Mouse (Mus musculus): ENCODE measurements around the gene Ncapd3.

Gene Ncapd3

DNA sequence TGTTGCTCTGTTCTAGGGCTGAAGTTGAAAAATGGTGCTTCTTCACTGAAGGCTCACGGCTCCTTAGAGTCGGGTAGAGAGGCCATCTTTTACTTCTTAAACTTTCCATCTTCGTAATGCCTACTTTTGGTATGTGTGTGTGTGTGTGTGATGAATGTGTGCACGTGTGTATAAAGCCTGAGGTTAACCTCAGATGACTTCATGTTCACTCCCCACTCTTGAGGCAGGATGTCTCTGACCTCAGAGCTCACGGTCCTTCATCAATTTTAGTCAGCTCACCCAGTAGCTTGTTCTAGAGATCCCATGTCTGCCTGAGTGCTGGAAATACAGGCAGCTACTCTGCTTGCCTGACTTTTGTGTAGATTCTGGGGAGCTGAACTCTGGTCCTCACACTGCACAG, 13.9 kb downstream of the Ncapd3 start:
- no peak for DNase-seq (ENCODE audit: low read depth)

DNA sequence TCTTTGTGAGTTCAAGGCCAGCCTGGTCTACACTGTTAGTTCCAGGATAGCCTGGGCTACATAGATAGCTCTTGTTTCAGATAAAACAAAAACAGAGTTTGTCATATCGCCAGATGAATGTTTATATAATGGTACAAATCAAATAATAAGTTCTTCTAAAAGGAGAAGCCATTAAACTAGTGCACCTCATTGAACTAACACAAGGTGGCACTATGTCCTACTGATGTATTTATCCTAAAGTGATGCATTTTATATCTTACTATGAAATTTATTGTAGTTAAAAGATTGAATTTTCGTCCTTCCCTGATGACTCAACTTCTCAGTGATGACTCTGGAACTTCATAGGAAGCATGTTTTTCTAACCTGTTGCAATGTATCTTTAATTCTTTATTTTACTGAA, 19.5 kb downstream of the Ncapd3 start:
- no peak for DNase-seq (ENCODE audit: low read depth)

DNA sequence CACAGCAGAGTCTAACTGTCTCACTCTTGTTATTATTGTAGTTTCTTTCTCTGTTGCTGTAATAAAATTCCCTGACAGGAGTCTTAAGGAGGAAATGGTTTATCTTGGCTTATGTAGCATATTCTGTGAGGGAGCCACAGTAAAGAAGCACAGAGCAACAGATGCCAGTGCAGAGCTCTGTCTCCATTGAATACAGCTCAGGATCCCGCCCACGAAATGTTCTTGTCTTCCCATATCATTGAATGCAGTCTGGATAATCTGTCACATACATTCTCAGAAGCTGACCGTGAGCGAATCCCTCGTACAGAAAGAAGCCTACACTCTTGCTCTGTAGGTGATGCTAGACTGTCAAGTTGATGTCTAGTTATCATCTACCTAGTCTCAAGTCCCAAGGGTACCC, 28.4 kb downstream of the Ncapd3 start:
- no peak for DNase-seq (ENCODE audit: low read depth)

DNA sequence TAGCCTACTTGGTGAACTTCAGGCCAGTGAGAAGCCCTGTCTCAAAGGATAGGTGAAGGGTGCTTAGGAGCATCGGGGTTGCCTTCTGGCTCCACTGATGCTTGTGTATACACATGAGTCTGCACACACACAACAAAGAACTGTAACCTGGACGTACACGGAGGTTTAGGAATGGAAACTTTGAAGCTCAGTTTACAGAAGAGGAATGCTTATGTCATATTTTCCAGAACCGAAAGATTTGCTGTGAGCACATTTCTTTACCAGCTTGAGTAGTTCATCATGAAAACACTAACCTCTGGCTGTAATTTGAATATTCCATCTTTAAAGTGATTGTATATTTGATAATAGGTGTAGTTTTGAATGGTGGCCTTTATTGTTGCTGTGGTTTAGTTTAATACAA, 40.9 kb downstream of the Ncapd3 start:
- DNase-seq (ENCODE audit: low read depth) = no peak

DNA sequence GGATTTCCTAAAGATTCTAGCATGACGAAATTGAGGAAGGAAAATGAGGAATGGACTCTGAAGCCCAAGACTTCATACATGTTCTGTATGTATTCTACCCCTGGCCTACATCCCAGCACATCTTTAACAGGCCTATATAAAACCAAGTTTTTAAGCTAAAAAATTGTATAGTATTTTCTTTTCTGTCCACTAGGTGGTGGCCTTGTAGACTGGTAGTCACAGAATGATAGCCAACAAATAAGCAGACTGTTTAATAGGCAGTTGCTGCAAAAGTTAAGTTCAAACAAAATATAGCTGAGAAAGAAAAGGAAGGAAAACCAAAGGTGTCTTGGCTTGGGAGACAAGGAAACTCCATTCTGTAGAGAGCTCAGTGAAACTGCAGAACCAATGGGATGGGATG, 44.7 kb downstream of the Ncapd3 start:
- no peak for DNase-seq (ENCODE audit: low read depth)

GRCm38 (mm10) chr9:27075812-27076211, 45.8 kb downstream of the Ncapd3 start:
- DNase-seq (ENCODE audit: low read depth) = no peak

DNA sequence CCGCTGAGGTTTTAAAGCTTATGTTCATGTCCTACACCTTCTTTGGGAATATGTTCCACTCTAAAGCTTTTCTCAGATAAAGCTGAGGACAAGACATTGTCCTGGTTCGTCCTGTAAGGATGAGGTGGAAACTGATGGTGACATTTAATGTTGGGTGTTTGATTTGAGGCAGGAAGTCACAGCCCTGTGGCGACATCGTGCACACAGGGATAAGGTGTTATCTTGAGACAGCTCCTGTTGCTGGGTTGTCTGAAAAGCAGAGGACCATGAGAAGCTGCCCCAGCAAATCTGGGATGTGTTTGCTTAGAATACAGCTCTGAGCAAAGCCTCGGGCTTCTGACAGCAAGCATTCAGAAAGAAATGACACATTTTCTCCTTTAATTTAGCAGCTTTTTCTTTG, 56.3 kb downstream of the Ncapd3 start:
- DNase-seq (ENCODE audit: low read depth) = no peak

- DNase-seq (ENCODE audit: low read depth) = no peak
These were observed 57.4 kb downstream of the Ncapd3 start for GRCm38 (mm10) chr9:27087402-27087801.

- DNase-seq (ENCODE audit: low read depth) = no peak
These were observed 60.2 kb downstream of the Ncapd3 start for GRCm38 (mm10) chr9:27090134-27090533.

GRCm38 (mm10) chr9:27090801-27091775, 61.1 kb downstream of the Ncapd3 start:
- no peak for DNase-seq (ENCODE audit: low read depth)

- no peak for DNase-seq (ENCODE audit: low read depth)
These were observed 62.9 kb downstream of the Ncapd3 start for GRCm38 (mm10) chr9:27092916-27093315.

- DNase-seq (ENCODE audit: low read depth) = no peak
These were observed 68.1 kb downstream of the Ncapd3 start for GRCm38 (mm10) chr9:27098092-27098491.

GRCm38 (mm10) chr9:27098557-27098956, 68.6 kb downstream of the Ncapd3 start:
- DNase-seq (ENCODE audit: low read depth) = no peak

DNA sequence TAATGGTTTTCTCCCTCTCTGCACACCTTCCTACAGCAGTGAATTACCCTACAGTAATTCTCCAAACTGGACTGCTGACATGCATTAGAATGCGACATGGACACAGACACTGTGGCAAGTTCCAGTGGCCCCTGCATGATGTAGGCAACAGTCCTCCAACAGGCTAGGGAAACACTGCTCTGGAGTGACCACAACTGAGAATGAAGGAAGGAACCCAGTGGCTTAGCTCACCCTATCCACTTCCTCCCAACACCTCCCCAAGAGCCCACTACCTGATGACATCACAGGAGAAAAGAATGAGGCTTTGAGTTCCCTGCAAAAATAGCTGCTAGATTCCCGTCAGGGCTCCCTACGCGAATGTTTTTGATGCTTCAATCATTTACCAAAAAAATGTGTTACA, 69.5 kb downstream of the Ncapd3 start:
- DNase-seq (ENCODE audit: low read depth) = no peak

DNA sequence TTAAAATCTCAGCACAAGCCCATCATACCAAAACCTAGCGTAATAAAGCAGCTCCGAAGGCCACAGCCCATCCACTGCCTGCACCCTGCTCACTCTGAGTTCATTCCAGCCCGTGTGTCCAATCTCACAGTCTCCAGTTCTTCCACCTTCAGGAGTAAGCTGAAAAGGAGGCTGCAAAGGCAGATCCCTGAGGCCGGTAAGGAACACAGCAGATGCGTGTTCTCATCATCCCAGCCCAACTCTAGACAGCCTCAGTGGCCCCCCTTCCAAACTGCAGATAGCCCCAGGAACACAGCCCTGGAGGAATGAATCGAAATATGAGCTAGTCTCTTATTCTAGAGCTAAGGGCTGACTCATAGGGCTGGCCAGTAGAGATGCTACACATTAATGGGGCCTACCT, 71.5 kb downstream of the Ncapd3 start:
- no peak for DNase-seq (ENCODE audit: low read depth)

DNA sequence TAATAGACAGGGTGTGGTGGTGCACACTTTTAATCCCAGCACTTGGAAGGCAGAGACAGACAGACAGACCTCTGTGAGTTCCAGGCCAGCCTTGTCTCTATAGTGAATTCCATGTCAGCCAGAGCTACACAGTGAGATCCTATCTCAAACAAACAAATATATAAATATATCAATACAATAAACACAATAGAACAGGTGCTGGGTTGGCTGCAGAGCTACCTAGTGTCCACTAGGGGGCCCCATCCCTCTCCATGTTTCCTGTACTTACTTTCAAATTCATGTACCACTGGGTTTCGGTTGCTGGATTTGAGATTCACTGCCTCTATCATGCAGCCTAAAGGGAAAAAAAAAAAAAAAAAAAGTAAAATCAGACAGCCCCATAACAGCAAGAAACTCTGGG, 76.1 kb downstream of the Ncapd3 start:
- DNase-seq (ENCODE audit: low read depth) = peak; percentile 24

- no peak for DNase-seq (ENCODE audit: low read depth)
These were observed 78.5 kb downstream of the Ncapd3 start for GRCm38 (mm10) chr9:27108451-27108850.

DNA sequence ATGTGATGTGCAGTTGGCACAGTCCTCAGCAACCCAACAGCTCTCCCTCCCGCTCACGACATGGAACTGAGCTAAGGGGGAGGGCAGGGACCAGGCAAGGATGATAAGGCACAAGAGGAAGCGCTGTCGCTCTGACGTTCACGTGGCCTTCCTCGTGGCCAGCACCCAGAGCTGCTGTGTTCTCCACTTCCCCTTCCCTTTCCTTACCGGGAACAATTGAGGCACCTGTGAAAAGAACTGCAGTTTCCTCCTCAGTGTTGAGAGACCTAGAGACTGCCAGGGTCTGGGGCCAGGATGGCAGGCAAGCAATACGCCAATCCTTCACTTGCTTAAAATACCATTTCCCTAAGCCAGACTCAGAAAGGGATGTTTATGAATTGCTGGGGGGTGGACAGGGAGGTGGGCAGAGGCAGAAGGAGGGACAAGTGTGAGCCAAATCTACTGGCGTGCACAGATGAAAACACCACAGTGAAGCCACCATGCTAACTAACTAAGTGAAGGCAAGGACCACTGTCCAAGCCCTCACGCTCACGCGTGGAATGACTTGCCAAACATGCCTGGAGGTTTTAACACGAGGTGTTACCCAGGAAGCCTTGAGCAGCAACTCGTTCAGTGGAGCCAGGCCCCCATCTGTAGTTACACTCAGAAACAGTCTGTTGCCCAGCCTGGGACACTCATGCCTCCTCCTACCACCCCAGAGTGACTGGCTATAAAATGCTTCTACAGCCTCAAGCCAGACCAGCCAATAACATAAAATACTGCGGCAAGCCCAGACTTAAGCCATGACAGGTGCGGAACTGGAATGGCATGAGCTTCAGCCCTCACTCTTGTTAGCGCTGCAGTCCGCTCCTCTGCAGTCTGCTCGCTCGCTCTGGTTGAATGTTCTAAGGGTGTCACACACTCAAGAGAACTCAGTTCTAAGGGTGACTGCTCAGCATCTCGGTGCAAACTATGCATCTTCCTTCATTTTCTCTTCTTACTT, 79.8 kb downstream of the Ncapd3 start:
- no peak for DNase-seq (ENCODE audit: low read depth)

GRCm38 (mm10) chr9:27110681-27111080, 80.7 kb downstream of the Ncapd3 start:
- no peak for DNase-seq (ENCODE audit: low read depth)

- DNase-seq (ENCODE audit: low read depth) = no peak
These were observed 81.8 kb downstream of the Ncapd3 start for GRCm38 (mm10) chr9:27111756-27112155.

GRCm38 (mm10) chr9:27121254-27121653, 91.3 kb downstream of the Ncapd3 start:
- no peak for DNase-seq (ENCODE audit: low read depth)

DNA sequence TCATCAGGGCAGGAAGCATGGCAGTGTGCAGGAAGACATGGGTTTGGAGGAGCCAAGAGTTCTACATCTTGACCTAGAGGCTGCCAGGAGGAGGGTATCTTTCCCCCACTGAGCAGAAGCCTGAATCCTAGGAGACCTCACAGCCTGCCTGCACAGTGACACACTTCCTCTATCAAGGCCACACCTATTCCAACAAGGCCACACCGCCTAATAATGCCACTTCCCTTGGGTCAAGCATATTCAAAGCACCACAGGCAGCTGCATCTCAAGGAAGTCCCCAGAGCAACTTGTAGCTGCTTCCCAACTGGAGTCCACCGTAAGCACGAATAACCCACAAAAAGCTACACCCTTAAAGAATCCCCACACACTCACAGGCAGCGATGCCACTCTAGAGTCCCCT, 92.1 kb downstream of the Ncapd3 start:
- DNase-seq (ENCODE audit: low read depth) = no peak

GRCm38 (mm10) chr9:27122963-27123362, 93.0 kb downstream of the Ncapd3 start:
- DNase-seq (ENCODE audit: low read depth) = no peak

Data from c-Kit-positive CD71-positive TER-119-negative erythroid progenitor cells, embryonic 14.5 days (primary cell).